Mouse (Mus musculus): ENCODE results near the gene Vcam1. TPM values are rescaled to one million over a fixed set of nuclear protein-coding genes. Genes with fewer than 3 reads are reported as not detected.

The Vcam1 gene
- total and polyA plus RNA-seq, 2 experiments from 2014 or later, result 49.3 to 62.4 TPM

DNA sequence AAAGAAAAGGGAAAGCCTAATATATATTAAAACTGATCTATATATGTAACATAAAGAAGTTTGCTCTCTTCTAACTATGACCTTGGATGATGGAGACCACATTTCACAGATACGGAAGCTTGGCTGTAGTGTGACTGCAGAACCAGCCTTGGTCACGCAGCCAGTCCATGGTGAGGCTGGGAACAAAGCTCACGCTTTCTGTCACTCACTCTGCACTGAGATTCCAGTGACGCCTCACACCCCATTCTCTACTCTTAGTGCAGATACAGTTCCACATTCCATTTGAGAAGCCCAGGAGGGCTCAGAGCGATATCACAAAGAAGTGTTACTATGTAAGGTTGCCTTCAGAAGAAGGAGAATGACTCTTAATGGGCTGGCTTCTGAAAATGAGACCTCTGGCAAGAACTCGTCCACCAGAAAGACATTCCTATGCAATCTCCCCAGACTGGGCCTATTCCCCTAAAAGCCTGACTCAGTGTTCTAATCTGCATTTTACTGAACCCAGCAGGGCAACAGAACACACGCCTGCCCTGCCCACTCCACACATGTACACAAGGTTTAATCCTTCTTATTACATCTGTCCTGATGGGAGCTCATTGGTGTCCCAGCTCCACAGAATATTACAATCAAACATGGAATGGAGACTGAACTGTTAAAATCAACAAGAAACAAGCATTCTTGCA is 2.8 kb downstream of the Vcam1 start:
- 25% methylated on average over 7 of the region's 7 CpGs for WGBS
- ATAC-seq (ENCODE audit: insufficient read depth, low read depth) (peak; percentile 87), DNase-seq (ENCODE audit: low spot score) (peak; percentile 79)

DNA sequence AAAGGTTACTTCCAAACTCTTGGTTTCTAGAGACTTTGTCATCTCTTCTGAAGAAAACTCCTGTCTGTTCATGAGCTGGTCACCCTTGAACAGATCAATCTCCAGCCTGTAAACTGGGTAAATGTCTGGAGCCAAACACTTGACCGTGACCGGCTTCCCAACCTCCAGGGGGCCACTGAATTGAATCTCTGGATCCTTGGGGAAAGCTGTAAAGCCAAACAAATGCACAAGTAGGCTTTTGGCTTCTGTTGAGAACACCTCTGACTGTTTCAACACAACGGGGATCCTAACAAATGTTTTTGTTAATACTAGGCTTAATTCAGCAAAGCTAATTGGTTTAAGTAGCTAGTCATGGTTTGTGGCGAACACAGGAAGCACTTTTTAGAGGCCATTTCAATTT is 3.4 kb downstream of the Vcam1 start:
- no peak for TF ChIP-seq EP300 (IDR thresholded peaks at IDR 0.05; ENCODE audit: low read depth)
- peak; percentile 12; the same call in 1 of the 2 replicates for TF ChIP-seq CTCF (IDR thresholded peaks at IDR 0.05; ENCODE audit: low read depth)
- ATAC-seq (ENCODE audit: insufficient read depth, low read depth) (no peak), DNase-seq (ENCODE audit: low spot score) (no peak)
- 30% methylated on average over 4 of the region's 4 CpGs for WGBS
- H3K9me3 ChIP-seq (replicated peaks; ENCODE audit: control insufficient read depth, low read length), result no peaks in the 10 kb centered on the region
- H3K4me1 ChIP-seq (ENCODE audit: control insufficient read depth, insufficient read depth), result peaks cover 14% of the 10 kb centered on the region
- H3K27ac ChIP-seq (ENCODE audit: low read depth), result peak overlapping the region; percentile 87
- H3K27me3 ChIP-seq (ENCODE audit: control insufficient read depth, insufficient read depth, low read length), result no peaks in the 10 kb centered on the region
- peak overlapping the region; percentile 48; the same call in 1 of the 2 replicates for H3K9ac ChIP-seq (replicated peaks; ENCODE audit: low read depth, low read length)
- peak overlapping the region; percentile 82 for H3K4me2 ChIP-seq (ENCODE audit: low read depth, low read length)
- H3K4me3 ChIP-seq (ENCODE audit: low read depth, low read length), result peak overlapping the region; percentile 64
- peaks cover 21% of the 10 kb centered on the region for H3K36me3 ChIP-seq (replicated peaks; ENCODE audit: control insufficient read depth, insufficient read depth, low read length)

More for the DNA sequence above, 2.8 kb downstream of the Vcam1 start:
- no peaks in the 10 kb centered on the region for H3K27me3 ChIP-seq (ENCODE audit: control insufficient read depth, insufficient read depth, low read length)
- peak overlapping the region; percentile 87 for H3K27ac ChIP-seq (ENCODE audit: low read depth)
- H3K36me3 ChIP-seq (replicated peaks; ENCODE audit: control insufficient read depth, insufficient read depth, low read length), result peaks cover 18% of the 10 kb centered on the region
- H3K4me2 ChIP-seq (ENCODE audit: low read depth, low read length), result peak overlapping the region; percentile 82
- peaks cover 14% of the 10 kb centered on the region for H3K4me1 ChIP-seq (ENCODE audit: control insufficient read depth, insufficient read depth)
- TF ChIP-seq EP300 (IDR thresholded peaks at IDR 0.05; ENCODE audit: low read depth), result no peak
- no peak for TF ChIP-seq CTCF (IDR thresholded peaks at IDR 0.05; ENCODE audit: low read depth)
- peak overlapping the region; percentile 64 for H3K4me3 ChIP-seq (ENCODE audit: low read depth, low read length)
- peak overlapping the region; percentile 38; the same call in 1 of the 2 replicates for H3K9ac ChIP-seq (replicated peaks; ENCODE audit: low read depth, low read length)
- H3K9me3 ChIP-seq (replicated peaks; ENCODE audit: control insufficient read depth, low read length), result no peaks in the 10 kb centered on the region

DNA sequence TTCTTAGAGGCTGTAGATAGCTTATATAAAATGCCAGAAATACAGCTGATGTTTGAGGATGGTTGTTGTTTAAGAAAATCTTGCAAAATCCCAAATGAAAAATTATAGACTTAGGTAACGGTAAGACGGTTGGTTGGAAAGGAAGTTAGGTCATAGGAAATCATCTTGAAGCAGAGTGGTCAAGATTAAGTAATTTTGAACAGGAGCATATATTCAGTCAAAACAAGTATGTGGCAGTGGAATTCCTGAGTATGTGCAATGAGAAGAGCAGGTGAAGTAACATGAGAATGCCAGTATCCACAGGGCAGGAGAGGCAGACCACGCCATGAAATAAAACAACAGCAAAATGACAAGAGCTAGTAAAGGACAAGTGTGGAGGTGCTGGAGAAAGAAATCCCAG is 5.7 kb downstream of the Vcam1 start:
- peaks cover 30% of the 10 kb centered on the region for H3K36me3 ChIP-seq (replicated peaks; ENCODE audit: control insufficient read depth, insufficient read depth, low read length)
- peaks cover 14% of the 10 kb centered on the region for H3K4me1 ChIP-seq (ENCODE audit: control insufficient read depth, insufficient read depth)
- no peak overlapping the region for H3K9ac ChIP-seq (replicated peaks; ENCODE audit: low read depth, low read length)
- no peaks in the 10 kb centered on the region for H3K9me3 ChIP-seq (replicated peaks; ENCODE audit: control insufficient read depth, low read length)
- DNase-seq (ENCODE audit: low spot score) (no peak), ATAC-seq (ENCODE audit: insufficient read depth, low read depth) (no peak)
- 81% methylated on average over 3 of the region's 3 CpGs for WGBS
- no peaks in the 10 kb centered on the region for H3K27me3 ChIP-seq (ENCODE audit: control insufficient read depth, insufficient read depth, low read length)
- no peak overlapping the region for H3K4me2 ChIP-seq (ENCODE audit: low read depth, low read length)
- TF ChIP-seq EP300 (IDR thresholded peaks at IDR 0.05; ENCODE audit: low read depth) (no peak), CTCF (IDR thresholded peaks at IDR 0.05; ENCODE audit: low read depth) (no peak)
- H3K27ac ChIP-seq (ENCODE audit: low read depth), result no peak overlapping the region
- no peak overlapping the region for H3K4me3 ChIP-seq (ENCODE audit: low read depth, low read length)

DNA sequence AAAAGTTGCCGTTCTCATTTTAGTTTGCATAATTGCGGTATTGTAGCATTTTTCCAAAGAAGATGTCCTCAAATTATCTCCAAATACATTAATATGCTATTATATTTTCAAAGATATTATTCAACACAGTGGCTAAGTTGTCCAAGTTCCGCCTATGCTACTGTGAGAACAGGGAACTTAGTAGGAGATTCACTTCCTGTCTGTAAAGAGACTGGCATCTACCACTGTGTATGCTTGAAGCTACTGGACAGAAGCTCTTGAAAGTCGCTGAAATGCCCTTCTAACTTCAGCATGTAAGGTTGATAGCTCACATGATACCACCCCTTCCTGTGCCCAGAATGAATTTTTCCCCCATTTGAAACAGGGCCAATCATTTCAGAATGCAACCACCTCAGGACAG is 6.8 kb downstream of the Vcam1 start:
- ATAC-seq (ENCODE audit: insufficient read depth, low read depth) (no peak), DNase-seq (ENCODE audit: low spot score) (no peak)
- Histone ChIP-seq H3K9ac (replicated peaks; ENCODE audit: low read depth, low read length) (no peak overlapping the region), H3K9me3 (replicated peaks; ENCODE audit: control insufficient read depth, low read length) (no peaks in the 10 kb centered on the region), H3K36me3 (replicated peaks; ENCODE audit: control insufficient read depth, insufficient read depth, low read length) (peaks cover 30% of the 10 kb centered on the region), H3K27me3 (ENCODE audit: control insufficient read depth, insufficient read depth, low read length) (no peaks in the 10 kb centered on the region), H3K4me3 (ENCODE audit: low read depth, low read length) (no peak overlapping the region), H3K4me1 (ENCODE audit: control insufficient read depth, insufficient read depth) (peaks cover 14% of the 10 kb centered on the region), H3K27ac (ENCODE audit: low read depth) (peak overlapping the region; percentile 12; the same call in 1 of the 2 replicates), H3K4me2 (ENCODE audit: low read depth, low read length) (no peak overlapping the region)
- WGBS, result 74% methylated on average over 4 of the region's 4 CpGs
- TF ChIP-seq EP300 (IDR thresholded peaks at IDR 0.05; ENCODE audit: low read depth), result no peak
- TF ChIP-seq CTCF (IDR thresholded peaks at IDR 0.05; ENCODE audit: low read depth), result no peak

DNA sequence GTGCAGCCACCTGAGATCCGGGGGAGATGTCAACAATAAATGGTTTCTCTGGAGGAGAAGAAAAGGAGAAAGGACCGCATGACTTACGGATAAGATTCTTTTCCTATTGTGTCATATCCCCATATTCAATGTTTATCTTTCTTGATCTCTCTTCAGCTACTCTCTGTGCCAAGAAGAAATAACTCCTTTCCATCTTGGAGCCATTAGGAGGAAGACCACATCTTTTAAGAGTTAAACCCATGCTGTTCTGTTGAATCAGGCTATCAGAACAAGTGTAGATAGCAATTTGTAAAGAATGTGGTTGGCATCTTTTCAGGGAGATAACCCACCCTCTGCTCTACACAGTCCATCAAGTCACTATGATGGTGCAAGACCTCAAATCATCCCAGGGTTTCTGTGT is 8.5 kb downstream of the Vcam1 start:
- TF ChIP-seq CTCF (IDR thresholded peaks at IDR 0.05; ENCODE audit: low read depth), result no peak
- TF ChIP-seq EP300 (IDR thresholded peaks at IDR 0.05; ENCODE audit: low read depth), result no peak
- 54% methylated on average over 3 of the region's 3 CpGs for WGBS
- no peak overlapping the region for H3K27ac ChIP-seq (ENCODE audit: low read depth)
- H3K4me2 ChIP-seq (ENCODE audit: low read depth, low read length), result no peak overlapping the region
- no peak overlapping the region for H3K9ac ChIP-seq (replicated peaks; ENCODE audit: low read depth, low read length)
- no peak for ATAC-seq (ENCODE audit: insufficient read depth, low read depth)
- H3K4me1 ChIP-seq (ENCODE audit: control insufficient read depth, insufficient read depth), result peaks cover 5% of the 10 kb centered on the region
- H3K4me3 ChIP-seq (ENCODE audit: low read depth, low read length), result no peak overlapping the region
- DNase-seq (ENCODE audit: low spot score), result no peak
- no peaks in the 10 kb centered on the region for H3K9me3 ChIP-seq (replicated peaks; ENCODE audit: control insufficient read depth, low read length)
- H3K36me3 ChIP-seq (replicated peaks; ENCODE audit: control insufficient read depth, insufficient read depth, low read length), result peaks cover 44% of the 10 kb centered on the region
- H3K27me3 ChIP-seq (ENCODE audit: control insufficient read depth, insufficient read depth, low read length), result no peaks in the 10 kb centered on the region

DNA sequence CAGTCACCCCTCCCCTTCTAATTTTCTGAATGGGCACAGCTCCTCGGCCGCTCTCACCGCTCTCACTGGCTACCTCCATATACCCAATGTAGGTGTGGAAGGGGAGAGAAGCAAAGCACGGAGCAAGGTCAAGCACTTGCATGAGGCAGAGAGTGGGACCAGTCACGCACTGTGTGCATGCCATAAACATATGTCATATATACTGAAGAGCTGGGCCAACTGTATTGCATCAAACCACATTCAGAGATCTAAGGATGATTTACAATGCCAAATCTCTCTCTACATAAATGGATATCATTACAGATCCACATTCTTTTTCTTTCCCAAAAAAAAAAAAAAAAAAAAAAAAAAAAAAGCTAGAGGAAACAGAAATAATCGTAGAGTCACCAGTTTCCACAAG is 9.1 kb downstream of the Vcam1 start:
- H3K27ac ChIP-seq (ENCODE audit: low read depth), result no peak overlapping the region
- WGBS, result 85% methylated on average over 6 of the region's 6 CpGs

More for the DNA sequence above, 9.1 kb downstream of the Vcam1 start:
- Histone ChIP-seq H3K27me3 (ENCODE audit: control insufficient read depth, insufficient read depth, low read length) (no peaks in the 10 kb centered on the region), H3K4me3 (ENCODE audit: low read depth, low read length) (no peak overlapping the region), H3K9me3 (replicated peaks; ENCODE audit: control insufficient read depth, low read length) (no peaks in the 10 kb centered on the region), H3K36me3 (replicated peaks; ENCODE audit: control insufficient read depth, insufficient read depth, low read length) (peaks cover 50% of the 10 kb centered on the region), H3K9ac (replicated peaks; ENCODE audit: low read depth, low read length) (no peak overlapping the region), H3K4me2 (ENCODE audit: low read depth, low read length) (no peak overlapping the region), H3K4me1 (ENCODE audit: control insufficient read depth, insufficient read depth) (peaks cover 4% of the 10 kb centered on the region; the same call in 1 of the 2 replicates)
- DNase-seq (ENCODE audit: low spot score) (no peak), ATAC-seq (ENCODE audit: insufficient read depth, low read depth) (no peak)
- TF ChIP-seq EP300 (IDR thresholded peaks at IDR 0.05; ENCODE audit: low read depth) (no peak), CTCF (IDR thresholded peaks at IDR 0.05; ENCODE audit: low read depth) (no peak)

All from heart, postnatal 0 days (tissue).